Mouse (Mus musculus) heart, embryonic 15.5 days (tissue): ENCODE data around the gene Lin7b. TPM values are rescaled to one million over a fixed set of nuclear protein-coding genes. Genes with fewer than 3 reads are reported as not detected.

Experiments
- ATAC-seq: fragments of 200-750 bp; cut with Nextera tagmentation; replicated peaks from 2 replicates; pipeline ENCODE4 v1.8.0; 2017; ENCODE audit warnings: low read depth, moderate TSS enrichment; ENCODE audit not compliant: insufficient number of reproducible peaks, insufficient read depth, low FRiP score
- H3K27ac ChIP-seq: fragments of 300-500 bp; sonication (generic); 2 replicates; pipeline ENCODE4 v1.5.1; 2015; ENCODE audit warnings: mild to moderate bottlenecking, inconsistent platforms
- H3K27me3 ChIP-seq: fragments of 300-500 bp; sonication (generic); 2 replicates; pipeline ENCODE4 v1.6.1; 2015; ENCODE audit warnings: inconsistent platforms
- H3K36me3 ChIP-seq: fragments of 300-500 bp; sonication (generic); 2 replicates; pipeline ENCODE4 v1.6.1; 2015; ENCODE audit warnings: mild to moderate bottlenecking, inconsistent platforms
- H3K4me1 ChIP-seq: fragments of 300-500 bp; sonication (generic); replicated peaks from 2 replicates; pipeline ENCODE4 v1.6.1; 2015; ENCODE audit warnings: inconsistent platforms
- H3K4me2 ChIP-seq: fragments of 300-500 bp; sonication (generic); 2 replicates; pipeline ENCODE4 v1.6.1; 2015; ENCODE audit warnings: inconsistent platforms, mild to moderate bottlenecking, moderate library complexity
- H3K4me3 ChIP-seq: fragments of 300-500 bp; sonication (generic); 2 replicates; pipeline ENCODE4 v1.5.1; 2015; ENCODE audit warnings: mild to moderate bottlenecking, inconsistent platforms
- H3K9ac ChIP-seq: fragments of 300-500 bp; sonication (generic); 2 replicates; pipeline ENCODE4 v1.6.1; 2015; ENCODE audit warnings: mild to moderate bottlenecking, inconsistent platforms
- H3K9me3 ChIP-seq: fragments of 300-500 bp; sonication (generic); replicated peaks from 2 replicates; pipeline ENCODE4 v1.6.1; 2016; ENCODE audit warnings: inconsistent platforms
- WGBS: fragments of 180-500 bp; shearing (Covaris S2); methylation state at CpG from one replicate; pipeline ENCODE4 v1.1.7; 2015; ENCODE audit warnings: mixed read lengths; 5-methylcytosine and 5-hydroxymethylcytosine counted together
- polyA plus RNA-seq: library from polyadenylated mRNA; unstranded; fragments of >200 nt; fragmentation: Nextera tagmentation; extraction: Ambion mirVana; gene quantifications from 2 replicates; pipeline ENCODE4 v1.2.1, GENCODE M21; 2015

The Lin7b gene
- polyA plus RNA-seq, 1 experiment from 2014 or later, result 1.2 TPM

DNA sequence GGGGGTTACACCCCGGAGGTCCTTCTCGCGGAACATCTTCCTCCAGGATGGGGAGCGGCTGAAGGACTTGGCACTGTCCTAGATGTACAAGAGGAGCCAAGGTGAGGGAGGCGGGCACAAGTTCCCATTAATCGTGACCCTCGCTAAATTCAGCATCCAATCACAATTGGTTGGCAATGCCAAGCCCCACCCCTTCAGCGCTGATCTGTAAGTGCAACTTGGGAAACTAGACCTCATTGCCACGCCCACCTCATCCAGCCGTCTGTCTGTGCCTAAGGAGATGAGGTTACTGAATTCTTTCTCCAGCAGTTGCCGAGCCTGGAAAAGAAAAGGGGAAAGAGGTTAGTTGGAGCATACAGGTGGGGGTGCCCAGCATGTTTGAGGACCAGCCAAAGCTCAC lies 29.7 kb downstream of the Lin7b start:
- no peaks in the 10 kb centered on the region for H3K9me3 ChIP-seq
- peak overlapping the region; percentile 87 for H3K4me2 ChIP-seq
- WGBS, result 2% methylated on average over 11 of the region's 11 CpGs
- H3K36me3 ChIP-seq, result no peaks in the 10 kb centered on the region
- 0 out of 2 replicates have a peak, but pooled peaks cover 5% of the 10 kb centered on the region for H3K27me3 ChIP-seq
- H3K4me1 ChIP-seq, result peaks cover 49% of the 10 kb centered on the region
- no peak for ATAC-seq
- H3K27ac ChIP-seq, result peak overlapping the region; percentile 44; the same call in 1 of the 2 replicates
- peak overlapping the region; percentile 54 for H3K4me3 ChIP-seq
- peak overlapping the region; percentile 54; the same call in 1 of the 2 replicates for H3K9ac ChIP-seq

- Histone ChIP-seq H3K9ac (peak overlapping the region; percentile 54), H3K9me3 (no peaks in the 10 kb centered on the region), H3K27me3 (0 out of 2 replicates have a peak, but pooled peaks cover 5% of the 10 kb centered on the region), H3K36me3 (no peaks in the 10 kb centered on the region), H3K4me3 (peak overlapping the region; percentile 54), H3K4me1 (peaks cover 55% of the 10 kb centered on the region), H3K27ac (peak overlapping the region; percentile 44), H3K4me2 (peak overlapping the region; percentile 87)
- whole genome bisulfite sequencing, result 2% methylated on average over 11 of the region's 11 CpGs
- ATAC-seq, result no peak
Observed at GRCm38 (mm10) chr7:45340066-45340442, 30.3 kb downstream of the Lin7b start.

DNA sequence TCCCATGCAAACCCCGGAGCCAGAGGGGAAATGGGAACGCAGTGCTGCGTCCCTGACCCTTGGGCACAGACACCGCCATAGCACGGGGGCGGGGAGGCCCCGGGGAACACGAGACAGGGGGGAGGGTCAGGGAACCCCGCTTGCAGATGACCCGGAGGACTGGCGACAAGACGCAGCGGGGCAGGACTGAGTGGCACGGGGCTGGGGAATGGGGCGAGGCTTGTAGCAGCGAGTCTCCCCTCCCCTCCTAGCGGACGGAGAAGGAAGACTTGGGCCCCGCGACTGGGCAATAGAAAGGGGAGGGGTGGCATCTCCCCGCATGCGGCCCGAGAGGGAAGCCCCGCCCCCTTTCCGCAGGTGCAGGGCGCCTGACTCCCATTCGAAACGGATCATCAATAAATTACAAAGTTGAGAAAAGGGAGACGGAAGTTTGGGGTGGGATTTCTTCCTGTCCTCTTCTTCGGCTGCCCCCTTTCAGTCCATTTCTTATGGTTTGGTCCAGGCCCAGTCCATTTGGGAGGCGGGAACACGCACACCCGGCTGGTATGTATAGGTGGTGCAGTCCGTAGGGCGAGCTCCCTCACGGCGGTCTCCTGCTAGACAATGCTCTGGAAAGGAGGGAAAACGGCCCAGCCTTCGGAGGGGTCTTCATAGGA lies 30.8 kb downstream of the Lin7b start:
- H3K4me1 ChIP-seq, result peaks cover 60% of the 10 kb centered on the region
- no peaks in the 10 kb centered on the region for H3K36me3 ChIP-seq
- H3K9ac ChIP-seq, result peak overlapping the region; percentile 54
- WGBS, result under 1% methylated on average over 37 of the region's 39 CpGs
- no peaks in the 10 kb centered on the region for H3K9me3 ChIP-seq
- H3K27ac ChIP-seq, result peak overlapping the region; percentile 44
- H3K4me2 ChIP-seq, result peak overlapping the region; percentile 87
- peak overlapping the region; percentile 54 for H3K4me3 ChIP-seq
- ATAC-seq, result peak; percentile 59
- 0 out of 2 replicates have a peak, but pooled peaks cover 5% of the 10 kb centered on the region for H3K27me3 ChIP-seq

DNA sequence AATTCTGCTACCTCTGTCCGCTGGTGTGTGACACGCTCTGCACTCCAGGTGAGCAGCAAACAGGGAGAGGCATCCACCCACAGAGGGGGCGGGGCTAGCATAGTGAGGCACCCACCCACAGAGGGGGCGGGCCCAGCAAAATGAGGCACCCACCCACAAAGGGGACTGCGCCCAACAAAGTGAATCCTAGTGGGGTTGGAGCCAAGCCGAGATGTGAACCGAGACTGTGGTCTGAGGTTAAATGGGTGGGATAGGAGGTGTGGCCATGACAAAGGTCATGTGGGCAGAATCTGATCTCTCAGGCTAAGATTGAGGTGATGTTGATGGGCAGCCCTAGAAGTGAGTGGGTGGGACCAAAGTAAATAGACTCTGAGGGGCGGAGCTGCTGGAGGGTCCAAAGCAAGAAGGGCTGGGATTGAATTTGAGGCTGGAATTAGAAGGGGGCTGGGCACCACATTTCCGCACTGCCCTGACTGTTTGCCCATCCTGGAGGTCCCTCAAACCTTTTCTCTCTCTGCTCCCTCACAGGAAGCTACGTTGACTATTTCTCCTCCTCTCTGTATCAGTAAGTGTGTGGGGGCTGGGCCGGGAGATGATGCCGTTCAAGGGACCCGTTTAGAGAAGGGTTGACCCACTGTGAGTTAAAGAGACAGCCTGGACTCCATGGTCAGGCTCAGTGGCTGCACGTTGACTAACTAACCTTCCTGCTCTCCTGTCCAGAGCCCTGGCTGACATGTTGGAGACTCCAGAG lies 32.0 kb downstream of the Lin7b start:
- Histone ChIP-seq H3K27ac (0 out of 2 replicates have a peak overlapping the region, but pooled peaks have one; percentile 1), H3K4me2 (peak overlapping the region; percentile 87), H3K9ac (0 out of 2 replicates have a peak overlapping the region, but pooled peaks have one; percentile 54), H3K36me3 (no peaks in the 10 kb centered on the region), H3K9me3 (no peaks in the 10 kb centered on the region), H3K4me3 (peak overlapping the region; percentile 54), H3K27me3 (0 out of 2 replicates have a peak, but pooled peaks cover 5% of the 10 kb centered on the region), H3K4me1 (peaks cover 67% of the 10 kb centered on the region)
- 9% methylated on average over 14 of the region's 14 CpGs for WGBS
- ATAC-seq, result no peak

DNA sequence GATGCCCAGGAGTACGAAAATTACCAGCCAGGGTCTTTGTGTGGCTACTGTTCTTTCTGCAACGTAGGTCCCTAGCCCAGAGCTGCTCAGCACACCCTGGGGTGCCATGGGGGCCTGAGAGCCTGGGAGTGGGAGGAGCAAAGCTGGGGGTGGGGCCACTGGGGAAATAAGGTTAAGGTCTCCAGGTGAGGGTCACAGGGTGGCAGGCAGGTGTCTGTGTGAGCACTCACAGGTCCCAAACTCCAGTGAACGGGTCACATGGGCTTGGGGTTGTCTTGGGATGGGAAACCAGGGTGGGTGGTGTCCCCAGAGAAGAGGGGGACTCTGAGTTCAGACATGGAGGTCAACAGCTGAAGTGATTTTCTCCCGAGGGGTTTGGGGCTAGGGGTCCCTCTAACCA lies 32.9 kb downstream of the Lin7b start:
- H3K36me3 ChIP-seq, result no peaks in the 10 kb centered on the region
- peak overlapping the region; percentile 35 for H3K4me3 ChIP-seq
- H3K9ac ChIP-seq, result 0 out of 2 replicates have a peak overlapping the region, but pooled peaks have one; percentile 20
- WGBS, result 18% methylated on average over 4 of the region's 4 CpGs
- no peaks in the 10 kb centered on the region for H3K9me3 ChIP-seq
- H3K4me1 ChIP-seq, result peaks cover 74% of the 10 kb centered on the region
- H3K27ac ChIP-seq, result no peak overlapping the region
- H3K27me3 ChIP-seq, result 0 out of 2 replicates have a peak, but pooled peaks cover 5% of the 10 kb centered on the region
- ATAC-seq, result no peak
- peak overlapping the region; percentile 87 for H3K4me2 ChIP-seq

DNA sequence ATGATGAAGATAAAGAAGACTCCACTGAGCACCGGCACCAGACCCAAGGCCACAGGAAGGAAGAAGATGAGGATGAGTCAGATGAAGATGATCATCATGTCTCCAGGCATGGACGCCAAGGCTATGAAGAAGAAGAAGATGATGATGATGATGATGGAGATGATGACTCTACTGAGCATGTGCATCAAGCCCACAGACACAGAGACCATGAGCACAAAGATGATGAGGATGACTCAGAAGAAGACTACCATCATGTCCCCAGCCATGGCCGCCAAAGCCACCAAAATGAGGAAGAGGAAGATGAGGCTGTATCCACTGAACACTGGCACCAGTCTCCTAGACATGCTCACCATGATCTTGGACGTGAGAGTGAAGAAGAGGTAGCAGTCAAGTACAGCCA lies 34.1 kb downstream of the Lin7b start:
- H3K9ac ChIP-seq, result no peak overlapping the region
- no peaks in the 10 kb centered on the region for H3K36me3 ChIP-seq
- H3K4me2 ChIP-seq, result peak overlapping the region; percentile 87; the same call in 1 of the 2 replicates
- WGBS, result 89% methylated on average over 4 of the region's 4 CpGs
- no peak overlapping the region for H3K27ac ChIP-seq
- no peak overlapping the region for H3K4me3 ChIP-seq
- no peaks in the 10 kb centered on the region for H3K9me3 ChIP-seq
- H3K4me1 ChIP-seq, result peaks cover 77% of the 10 kb centered on the region
- 0 out of 2 replicates have a peak, but pooled peaks cover 5% of the 10 kb centered on the region for H3K27me3 ChIP-seq
- no peak for ATAC-seq

DNA sequence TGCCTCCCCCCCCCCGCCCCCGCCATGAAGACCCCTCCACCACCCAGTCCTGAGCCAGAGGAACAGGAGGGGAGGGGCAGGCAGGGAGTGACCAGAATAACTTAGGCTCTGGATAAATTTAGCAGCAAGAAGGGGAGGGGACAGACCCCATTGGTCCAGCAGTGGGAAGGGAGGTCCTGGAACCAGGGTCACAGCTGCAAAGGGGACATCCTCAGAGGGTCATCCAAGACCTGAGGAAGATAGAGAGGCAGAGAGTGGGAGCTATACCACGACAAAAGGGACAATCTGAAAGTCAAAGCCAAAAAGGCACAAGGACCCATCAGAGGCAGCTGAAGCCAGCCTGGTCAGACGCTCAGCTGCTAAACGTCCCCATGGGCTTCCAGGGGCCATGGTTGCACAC lies 35.3 kb downstream of the Lin7b start, which contains the start of gene Hrc:
Gene Hrc, plus strand, starts transcription at position 235 of the 400 bp plus-strand sequence.
- peak within 1 kb of the TSS; percentile 96 for H3K27ac ChIP-seq
- WGBS, result 22% methylated on average over 5 of the region's 5 CpGs
- H3K27me3 ChIP-seq, result 0 out of 2 replicates have a peak, but pooled peaks cover 5% of the 10 kb centered on the region
- H3K9me3 ChIP-seq, result no peaks in the 10 kb centered on the region
- H3K9ac ChIP-seq, result peak within 1 kb of the TSS; percentile 85; the same call in 1 of the 2 replicates
- H3K4me2 ChIP-seq, result peak within 1 kb of the TSS; percentile 94
- peak within 1 kb of the TSS; percentile 86 for H3K4me3 ChIP-seq
- H3K4me1 ChIP-seq, result peaks cover 70% of the 10 kb centered on the region
- peak; percentile 67 for ATAC-seq
- no peaks in the 10 kb centered on the region for H3K36me3 ChIP-seq

- ATAC-seq, result peak; percentile 29
- H3K4me1 ChIP-seq, result peaks cover 65% of the 10 kb centered on the region
- 34% methylated on average over 3 of the region's 3 CpGs for WGBS
Observed at GRCm38 (mm10) chr7:45334605-45335004, 35.8 kb downstream of the Lin7b start.

DNA sequence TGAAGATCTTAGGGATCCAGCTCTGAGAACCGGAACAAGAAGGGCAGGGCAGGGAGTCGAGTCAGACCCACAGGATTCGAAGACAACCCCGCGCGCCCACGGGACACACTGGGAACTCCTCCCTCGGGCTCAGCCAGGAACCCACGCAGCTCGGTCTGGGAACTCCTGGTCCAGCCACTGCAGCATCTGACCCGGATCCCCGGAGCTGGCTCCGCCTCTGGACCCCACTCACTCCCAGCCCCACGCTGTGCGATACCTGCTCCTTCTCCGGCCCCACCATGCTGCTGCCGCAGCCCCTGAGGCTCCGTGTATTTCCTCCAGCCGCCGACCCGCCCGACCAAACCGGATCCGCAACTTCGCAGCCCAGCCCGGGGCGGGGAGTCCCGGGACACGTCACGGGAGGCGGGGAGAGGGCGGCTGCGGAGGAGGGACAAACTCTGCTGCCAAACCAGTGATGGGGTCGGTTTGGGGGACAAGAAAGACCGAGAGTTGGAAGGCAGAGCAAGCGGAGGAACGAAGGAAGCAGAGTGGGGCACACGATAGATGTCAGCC lies 36.9 kb downstream of the Lin7b start, which contains the start of gene Trpm4:
Gene Trpm4, minus strand, starts transcription at position 350 of the 552 bp plus-strand sequence.
- no peaks in the 10 kb centered on the region for H3K36me3 ChIP-seq
- H3K27me3 ChIP-seq, result 0 out of 2 replicates have a peak, but pooled peaks cover 5% of the 10 kb centered on the region
- H3K4me3 ChIP-seq, result peak within 1 kb of the TSS; percentile 86
- peak within 1 kb of the TSS; percentile 96 for H3K27ac ChIP-seq
- peak; percentile 72 for ATAC-seq
- peak within 1 kb of the TSS; percentile 85 for H3K9ac ChIP-seq
- H3K4me2 ChIP-seq, result peak within 1 kb of the TSS; percentile 94
- WGBS, result under 1% methylated on average over 38 of the region's 38 CpGs
- H3K4me1 ChIP-seq, result peaks cover 60% of the 10 kb centered on the region
- no peaks in the 10 kb centered on the region for H3K9me3 ChIP-seq

More at GRCm38 (mm10) chr7:45334605-45335004, 35.8 kb downstream of the Lin7b start:
- 0 out of 2 replicates have a peak, but pooled peaks cover 5% of the 10 kb centered on the region for H3K27me3 ChIP-seq
- peak overlapping the region; percentile 94 for H3K4me2 ChIP-seq
- peak overlapping the region; percentile 96 for H3K27ac ChIP-seq
- H3K36me3 ChIP-seq, result no peaks in the 10 kb centered on the region
- H3K9ac ChIP-seq, result peak overlapping the region; percentile 85; the same call in 1 of the 2 replicates
- peak overlapping the region; percentile 9 for H3K4me3 ChIP-seq
- no peaks in the 10 kb centered on the region for H3K9me3 ChIP-seq

DNA sequence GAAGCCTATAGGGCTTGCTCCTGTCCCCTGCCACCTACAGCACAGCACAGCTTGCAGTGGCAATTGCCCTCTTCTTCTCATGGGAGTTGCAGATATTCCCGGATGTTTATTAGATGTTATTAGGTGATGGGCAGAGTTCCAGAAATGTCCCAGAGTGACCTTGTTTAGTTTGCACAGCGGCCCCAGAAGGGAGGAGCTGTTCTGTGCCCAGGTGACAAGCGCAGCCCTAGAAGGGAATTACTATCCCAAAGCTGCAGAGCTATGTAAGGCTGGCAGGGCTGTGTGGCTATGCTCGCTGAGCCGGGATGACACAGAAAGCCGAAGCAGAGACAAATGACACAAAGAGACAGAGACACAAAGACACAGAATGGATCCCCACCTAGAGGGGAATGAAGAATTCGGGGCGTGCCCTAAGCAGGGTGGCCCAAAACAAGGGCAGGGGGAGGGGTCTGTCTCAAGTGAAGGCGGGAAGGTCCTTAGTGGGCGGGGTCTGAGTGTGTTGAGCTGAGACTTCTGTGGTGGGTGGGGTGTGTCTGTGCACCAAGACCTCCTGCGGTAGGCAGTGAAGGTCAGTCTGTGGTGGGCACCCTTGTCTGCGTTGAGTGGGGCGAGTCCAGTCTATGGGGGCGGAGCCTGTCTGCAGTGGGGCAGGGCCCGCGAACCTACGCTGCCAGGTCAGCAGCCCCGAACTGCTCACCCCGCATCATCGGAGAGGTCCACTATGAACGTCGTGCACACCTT lies 37.5 kb downstream of the Lin7b start:
- Histone ChIP-seq H3K27ac (peak overlapping the region; percentile 96), H3K4me3 (peak overlapping the region; percentile 86), H3K4me2 (peak overlapping the region; percentile 94), H3K9ac (peak overlapping the region; percentile 85), H3K4me1 (peaks cover 53% of the 10 kb centered on the region), H3K9me3 (no peaks in the 10 kb centered on the region), H3K36me3 (no peaks in the 10 kb centered on the region), H3K27me3 (0 out of 2 replicates have a peak, but pooled peaks cover under 1% of the 10 kb centered on the region)
- WGBS, result 1% methylated on average over 22 of the region's 22 CpGs
- peak; percentile 49 for ATAC-seq
